Mouse (Mus musculus) hindbrain, embryonic 14.5 days (tissue): ENCODE data around the gene Hsp90b1. TPM values are rescaled to one million over a fixed set of nuclear protein-coding genes. Genes with fewer than 3 reads are reported as not detected.
A peak's percentile ranks its signal among the peaks of the same experiment; 100 is the strongest.
"Not testable (repeated sequence)": the region's sequence is repeated elsewhere in the genome, so short reads cannot be mapped to it uniquely, and the experiment has no call there.

Experiments
- ATAC-seq: fragments of 200-750 bp; cut with Nextera tagmentation; 2 replicates; pipeline ENCODE4 v1.8.0; 2017; ENCODE audit warnings: moderate number of reproducible peaks, mild to moderate bottlenecking, moderate TSS enrichment, moderate library complexity; ENCODE audit not compliant: low FRiP score
- DNase-seq: peaks from one replicate; pipeline ENCODE4 v3.0.0-alpha.2; 2015; ENCODE audit warnings: low spot score
- H3K27ac ChIP-seq: fragments of 300-500 bp; sonication (generic); 2 replicates; pipeline ENCODE4 v1.5.1; 2014; ENCODE audit warnings: mild to moderate bottlenecking, moderate library complexity
- H3K27me3 ChIP-seq: fragments of 300-500 bp; sonication (generic); 2 replicates; pipeline ENCODE4 v1.6.1; 2014; ENCODE audit warnings: mild to moderate bottlenecking, low read length, mixed read lengths; ENCODE audit not compliant: control insufficient read depth, insufficient read depth
- H3K36me3 ChIP-seq: fragments of 300-500 bp; sonication (generic); replicated peaks from 2 replicates; pipeline ENCODE4 v1.6.1; 2014; ENCODE audit not compliant: control insufficient read depth, insufficient read depth
- H3K4me1 ChIP-seq: fragments of 300-500 bp; sonication (generic); replicated peaks from 2 replicates; pipeline ENCODE4 v1.6.1; 2014; ENCODE audit warnings: antibody characterized with exemption, low read length, mixed read lengths; ENCODE audit not compliant: control insufficient read depth, insufficient read depth
- H3K4me2 ChIP-seq: fragments of 300-500 bp; sonication (generic); replicated peaks from 2 replicates; pipeline ENCODE4 v1.6.1; 2014; ENCODE audit warnings: mild to moderate bottlenecking, moderate library complexity
- H3K4me3 ChIP-seq: fragments of 300-500 bp; sonication (generic); replicated peaks from 2 replicates; pipeline ENCODE4 v1.5.1; 2014; ENCODE audit warnings: mild to moderate bottlenecking, low read length
- H3K9ac ChIP-seq: fragments of 300-500 bp; sonication (generic); 2 replicates; pipeline ENCODE4 v1.6.1; 2014
- H3K9me3 ChIP-seq: fragments of 300-500 bp; sonication (generic); 2 replicates; pipeline ENCODE4 v1.6.1; 2016; ENCODE audit warnings: low read length; ENCODE audit not compliant: control insufficient read depth
- WGBS: fragments of 180-500 bp; shearing (Covaris S2); extraction: QIAGEN DNeasy Blood & Tissue Kit; methylation state at CpG from one replicate; pipeline ENCODE4 v1.1.7; 2014; 5-methylcytosine and 5-hydroxymethylcytosine counted together
- microRNA-seq: library from miRNA; unstranded; fragments of <30 nt; microRNA quantifications from one replicate; pipeline ENCODE4, GENCODE M21; 2016
- polyA plus RNA-seq: library from polyadenylated mRNA; unstranded; fragments of >200 nt; fragmentation: Nextera tagmentation; extraction: Ambion mirVana; gene quantifications from 2 replicates; pipeline ENCODE4 v1.2.1, GENCODE M21; 2014

Hsp90b1 gene
- polyA plus RNA-seq, 1 experiment from 2014 or later = 252 TPM

DNA sequence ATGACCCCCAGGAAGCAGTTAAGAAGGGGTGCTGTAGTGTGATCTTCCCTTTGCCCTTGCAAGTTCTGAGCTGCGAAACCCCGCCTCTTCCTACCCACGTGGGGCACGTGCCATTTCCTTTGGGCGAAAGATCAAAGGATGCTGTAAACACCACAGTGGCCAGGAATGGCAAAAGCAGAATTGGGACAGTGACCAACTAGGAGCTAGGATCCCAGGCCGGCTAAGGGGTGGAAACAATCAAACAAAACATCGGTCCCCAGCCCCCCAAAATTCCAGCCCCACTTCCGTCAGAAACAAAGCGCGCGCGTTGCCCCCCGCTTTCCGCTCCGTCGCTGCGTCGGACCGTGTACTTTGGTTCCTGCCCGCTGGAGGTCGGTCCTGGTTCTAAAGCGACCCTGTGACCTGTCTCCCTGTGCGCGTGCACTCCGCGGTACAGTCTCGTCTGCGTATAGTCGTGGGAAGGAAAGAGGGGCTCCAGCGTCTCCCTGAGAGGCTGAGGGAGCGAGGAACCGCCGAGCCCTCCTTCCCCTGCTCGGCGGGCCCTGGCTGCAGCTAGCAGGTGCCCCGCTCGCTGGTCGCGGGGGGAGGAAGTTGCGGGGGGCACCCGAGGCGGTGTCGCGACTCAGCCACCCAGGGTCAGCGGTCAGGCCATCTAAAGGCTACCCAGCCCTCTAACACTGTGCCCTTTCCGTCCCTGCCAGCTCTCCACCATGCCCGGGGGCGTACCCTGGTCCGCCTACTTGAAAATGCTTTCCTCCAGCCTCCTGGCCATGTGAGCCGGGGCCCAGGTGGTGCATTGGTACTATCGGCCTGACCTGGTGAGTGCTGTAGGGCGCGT is 19.9 kb downstream of the Hsp90b1 start:
- Histone ChIP-seq H3K4me3 (peak overlapping the region; percentile 71), H3K9ac (peak overlapping the region; percentile 85), H3K27ac (peak overlapping the region; percentile 82), H3K4me2 (peak overlapping the region; percentile 77)
- ATAC-seq (peak; percentile 95), DNase-seq (peak; percentile 85)
- not testable (repeated sequence) for H3K4me1 ChIP-seq, H3K27me3 ChIP-seq, H3K36me3 ChIP-seq, H3K9me3 ChIP-seq
- under 1% methylated on average over 48 of the region's 53 CpGs for WGBS

- Histone ChIP-seq H3K9ac (peak overlapping the region; percentile 85), H3K27ac (peak overlapping the region; percentile 82), H3K4me3 (peak overlapping the region; percentile 71), H3K4me2 (peak overlapping the region; percentile 77)
- DNase-seq, H3K36me3 ChIP-seq, H3K27me3 ChIP-seq, H3K4me1 ChIP-seq, H3K9me3 ChIP-seq: not testable (repeated sequence)
- peak; percentile 65 for ATAC-seq
- 32% methylated on average over 2 of the region's 2 CpGs for WGBS
These were observed 20.5 kb downstream of the Hsp90b1 start for GRCm38 (mm10) chr10:86684797-86685178.

DNA sequence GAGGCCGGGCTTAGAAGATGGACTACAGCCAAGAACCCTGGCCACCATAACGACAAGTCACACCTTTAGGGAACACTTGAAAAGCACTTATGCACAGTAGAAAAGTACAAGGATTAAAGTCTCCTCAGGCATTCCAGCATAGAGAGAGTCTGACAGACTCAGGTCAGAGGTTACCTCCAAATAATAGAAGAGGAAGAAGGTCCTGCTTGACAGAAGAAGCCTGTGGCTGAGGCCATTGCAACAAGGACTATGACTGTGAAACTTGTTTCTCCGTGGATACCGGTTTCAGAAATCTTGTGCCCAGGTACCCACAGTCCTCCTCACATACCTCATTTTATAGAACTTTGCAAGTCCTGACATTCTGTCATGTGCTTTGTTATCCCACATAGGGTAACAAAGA is 34.8 kb downstream of the Hsp90b1 start:
- ATAC-seq, H3K9ac ChIP-seq, H3K27ac ChIP-seq, H3K4me3 ChIP-seq, H3K9me3 ChIP-seq, H3K4me2 ChIP-seq, H3K36me3 ChIP-seq, DNase-seq, H3K4me1 ChIP-seq, H3K27me3 ChIP-seq: not testable (repeated sequence)
- 76% methylated on average over 4 of the region's 4 CpGs for WGBS

Small RNAs within 50 kb of the gene (microRNA-seq; reads per million reads assigned to microRNA genes)
- gene Gm25745 = 0.65 reads per million

Other genes starting within 250 kb of the Hsp90b1 start
- 33.1 and 33.6 TPM in 2 replicates for gene Syn3, start 206.6 kb downstream of the Hsp90b1 start, polyA plus RNA-seq
- 0.82 and 2.5 TPM in 2 replicates for gene Ttc41, start 302 bp upstream of the Hsp90b1 start, polyA plus RNA-seq
- gene Gm49358, start 58.5 kb upstream of the Hsp90b1 start, polyA plus RNA-seq = 0.80 TPM in 1 of 2 replicates, not detected in the other
- gene Nt5dc3, start 73.5 kb upstream of the Hsp90b1 start, polyA plus RNA-seq = 17.3 and 19.3 TPM in 2 replicates